Mouse (Mus musculus): ENCODE measurements at regions not wholly inside any gene's neighbourhood (a gene's known extent, or its start where the extent isn't known, plus 50 kb on each side); places are given as distances from the start of the nearest gene placed in this dataset.
"Not testable (repeated sequence)": the region's sequence is repeated elsewhere in the genome, so short reads cannot be mapped to it uniquely, and the experiment has no call there.

GRCm38 (mm10) chr3:38320998-38321397, 163.6 kb downstream of the Ankrd50 start:
- DNase-seq (ENCODE audit: low spot score in 2 of 2) = no peak

- no peak for DNase-seq (ENCODE audit: low spot score in 2 of 2)
Measured at GRCm38 (mm10) chr3:38312834-38313233, 171.8 kb downstream of the Ankrd50 start.

- DNase-seq (ENCODE audit: low spot score in 2 of 2) = no peak
Measured at GRCm38 (mm10) chr3:38312121-38312520, 172.5 kb downstream of the Ankrd50 start.

GRCm38 (mm10) chr3:38299898-38300751, 184.5 kb downstream of the Ankrd50 start:
- DNase-seq (ENCODE audit: low spot score in 2 of 2) = no peak

- no peak for DNase-seq (ENCODE audit: low spot score in 2 of 2)
Measured at GRCm38 (mm10) chr3:38299236-38299897, 185.3 kb downstream of the Ankrd50 start.

- DNase-seq (ENCODE audit: low spot score in 2 of 2) = no peak
Measured at GRCm38 (mm10) chr3:38297499-38297898, 187.1 kb downstream of the Ankrd50 start.

GRCm38 (mm10) chr3:38289062-38289461, 195.6 kb downstream of the Ankrd50 start:
- no peak for DNase-seq (ENCODE audit: low spot score in 2 of 2)

GRCm38 (mm10) chr3:38283687-38284124, 200.9 kb downstream of the Ankrd50 start:
- peak in 1 of 2 experiments; percentile 12 for DNase-seq (ENCODE audit: low spot score in 2 of 2)

- DNase-seq (ENCODE audit: low spot score in 2 of 2) = no peak
Measured at GRCm38 (mm10) chr3:38282891-38283290, 201.8 kb downstream of the Ankrd50 start.

- no peak for DNase-seq (ENCODE audit: low spot score in 2 of 2)
Measured at GRCm38 (mm10) chr3:38281683-38282082, 203.0 kb downstream of the Ankrd50 start.

GRCm38 (mm10) chr3:38280876-38281275, 203.8 kb downstream of the Ankrd50 start:
- DNase-seq (ENCODE audit: low spot score in 2 of 2) = no peak

GRCm38 (mm10) chr3:38280105-38280504, 204.5 kb downstream of the Ankrd50 start:
- peak; percentile 69 to 81 for DNase-seq (ENCODE audit: low spot score in 2 of 2)

- no peak for DNase-seq (ENCODE audit: low spot score in 2 of 2)
Measured at GRCm38 (mm10) chr3:38276948-38277504, 207.6 kb downstream of the Ankrd50 start.

- no peak for DNase-seq (ENCODE audit: low spot score in 2 of 2)
Measured at GRCm38 (mm10) chr3:38275321-38275720, 209.3 kb downstream of the Ankrd50 start.

GRCm38 (mm10) chr3:38270742-38271141, 213.9 kb downstream of the Ankrd50 start:
- DNase-seq (ENCODE audit: low spot score in 2 of 2) = no peak

GRCm38 (mm10) chr3:38268226-38268625, 216.4 kb downstream of the Ankrd50 start:
- no peak for DNase-seq (ENCODE audit: low spot score in 2 of 2)

- no peak for DNase-seq (ENCODE audit: low spot score in 2 of 2)
Measured at GRCm38 (mm10) chr3:38263261-38264141, 221.1 kb downstream of the Ankrd50 start.

- no peak for DNase-seq (ENCODE audit: low spot score in 2 of 2)
Measured at GRCm38 (mm10) chr3:38261326-38262075, 223.1 kb downstream of the Ankrd50 start.

GRCm38 (mm10) chr3:38259223-38259622, 225.4 kb downstream of the Ankrd50 start:
- not testable (repeated sequence) for DNase-seq (ENCODE audit: low spot score in 2 of 2)

GRCm38 (mm10) chr3:38257843-38258290, 226.8 kb downstream of the Ankrd50 start:
- no peak for DNase-seq (ENCODE audit: low spot score in 2 of 2)
